Mouse (Mus musculus) adrenal gland, adult (tissue): ENCODE results near the gene Tmx1.

Experiments used
- DNase-seq, 2 experiments: peaks; one replicate each; pipeline ENCODE4 v3.0.0; 2022 to 2023; ENCODE audit warnings: low spot score in 1 of 2; ENCODE audit not compliant: inconsistent age in 2 of 2

The Tmx1 gene

GRCm38 (mm10) chr12:70485956-70486355 is 33.1 kb downstream of the Tmx1 start:
- DNase-seq = no peak

DNA sequence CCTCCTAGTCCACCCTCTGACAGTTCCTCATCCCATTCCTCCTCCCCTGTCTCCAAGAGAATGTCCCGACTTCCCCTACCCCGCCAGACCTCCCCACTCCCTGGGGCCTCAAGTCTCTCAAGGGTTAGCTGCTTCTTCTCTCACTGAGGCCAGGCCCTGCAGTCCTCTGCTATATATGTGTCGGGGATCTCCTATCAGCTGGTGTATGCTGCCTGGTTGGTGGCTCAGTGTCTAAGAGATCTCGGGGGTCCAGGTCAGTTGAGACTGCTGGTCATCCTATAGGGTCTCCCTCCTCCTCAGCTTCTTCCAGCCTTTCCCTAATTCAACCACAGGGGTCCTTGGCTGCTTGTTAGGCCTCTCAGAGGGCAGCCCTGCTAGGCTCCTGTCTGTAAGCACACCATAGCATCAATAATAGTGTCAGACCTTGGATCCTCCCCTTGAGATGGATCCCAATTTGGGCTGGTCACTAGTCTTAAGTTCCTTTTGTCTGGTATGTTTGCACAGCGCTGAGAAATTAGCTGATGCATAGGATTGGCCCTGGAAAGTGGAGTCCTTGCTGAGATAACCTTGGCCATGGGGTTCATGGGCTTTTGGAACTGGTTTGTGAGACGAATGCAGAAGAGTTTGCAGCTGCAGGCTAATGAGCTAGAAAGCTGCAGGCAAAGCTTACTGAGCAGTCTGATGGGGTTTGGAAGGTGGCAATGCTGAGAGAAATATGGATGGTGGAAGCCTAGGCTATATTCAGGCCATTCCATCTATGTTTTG is 34.0 kb downstream of the Tmx1 start:
- DNase-seq = peak; percentile 53 to 81

- DNase-seq = no peak
These were observed 39.5 kb downstream of the Tmx1 start for GRCm38 (mm10) chr12:70492441-70492840.

DNA sequence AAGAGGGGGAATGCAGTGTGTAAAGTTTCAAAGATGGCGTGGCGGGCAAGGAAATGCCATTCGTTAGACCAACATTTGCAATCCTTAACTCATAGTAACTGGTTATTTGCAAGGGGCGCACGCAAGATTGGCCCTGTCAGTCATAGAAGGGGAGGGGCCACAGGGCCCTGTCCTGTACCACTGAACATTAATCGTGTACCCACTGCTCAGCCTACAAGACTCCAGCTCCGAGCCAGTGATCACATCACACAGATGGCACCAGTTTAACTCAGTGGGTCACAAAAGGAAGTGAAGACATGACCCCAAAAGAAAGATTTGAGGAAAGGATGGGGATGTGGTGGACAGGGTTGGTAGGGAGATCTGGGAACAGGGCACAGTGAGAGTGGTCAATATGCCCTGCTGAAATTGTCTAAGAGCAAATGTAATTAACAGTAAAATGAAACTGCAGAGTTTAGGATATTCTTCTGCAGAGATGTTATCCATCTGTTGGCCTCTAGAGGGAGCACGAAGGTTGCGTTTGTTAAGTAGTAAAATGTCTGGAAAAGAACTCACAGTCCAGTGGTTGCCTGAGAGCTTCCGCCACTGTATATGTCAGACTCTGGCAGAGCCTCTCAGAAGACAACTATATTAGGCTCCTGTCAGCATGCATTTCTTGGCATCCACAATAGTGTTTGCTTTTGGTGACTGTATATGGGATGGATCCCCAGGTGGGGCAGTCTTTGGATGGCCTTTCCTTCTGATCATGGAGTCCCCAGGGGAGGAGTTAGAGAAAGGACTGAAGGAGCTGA is 41.8 kb downstream of the Tmx1 start:
- DNase-seq = peak; percentile 45 to 82

DNA sequence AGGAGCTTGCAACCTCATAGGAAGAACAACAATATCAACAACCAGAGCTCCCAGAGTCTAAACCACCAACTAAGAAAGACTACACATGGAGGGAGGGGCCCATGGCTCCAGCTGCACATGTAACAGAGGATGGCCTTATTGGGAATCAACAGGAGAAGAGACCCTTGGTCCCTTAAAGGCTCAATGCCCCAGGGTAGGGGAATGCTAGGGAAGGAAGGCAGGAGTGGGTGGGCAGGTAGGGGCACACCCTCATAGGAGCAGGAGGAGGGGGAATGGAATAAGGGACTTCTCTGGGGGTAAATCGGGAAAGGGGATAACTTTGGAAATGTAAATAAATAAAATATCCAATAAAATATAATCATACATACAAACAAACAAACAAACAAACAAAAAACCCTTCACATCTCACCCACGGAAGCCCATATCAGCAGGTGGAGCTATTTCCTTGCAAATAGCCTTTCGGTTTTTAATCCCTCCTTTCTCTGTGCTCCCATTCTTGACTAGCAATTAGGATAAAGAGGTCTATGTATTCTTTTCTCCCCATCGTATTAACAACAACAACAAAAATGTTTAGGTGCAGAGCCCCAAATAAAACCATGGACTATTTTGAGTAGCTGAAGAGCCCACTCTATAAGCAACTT is 42.5 kb downstream of the Tmx1 start:
- DNase-seq = peak in 1 of 2 experiments; percentile 77

DNA sequence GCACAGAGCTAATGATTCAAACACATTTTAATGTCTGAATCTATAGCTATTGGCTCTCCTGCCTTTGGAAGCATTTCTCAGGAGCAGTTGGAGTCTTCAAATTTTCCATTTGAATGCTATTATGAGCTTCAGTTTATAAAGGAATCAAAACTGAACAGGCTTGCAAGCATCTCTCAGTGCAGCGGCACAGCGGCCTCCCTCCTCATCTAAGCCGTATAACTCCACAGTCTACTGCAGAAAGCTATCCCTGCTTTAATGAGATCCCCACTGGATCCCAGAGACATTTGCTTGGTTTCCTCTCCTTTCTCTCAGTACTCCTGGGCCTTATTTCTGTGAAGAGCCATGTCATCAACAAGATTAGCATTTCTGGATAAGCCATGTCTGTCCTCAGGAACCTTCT is 45.2 kb downstream of the Tmx1 start:
- DNase-seq = no peak

DNA sequence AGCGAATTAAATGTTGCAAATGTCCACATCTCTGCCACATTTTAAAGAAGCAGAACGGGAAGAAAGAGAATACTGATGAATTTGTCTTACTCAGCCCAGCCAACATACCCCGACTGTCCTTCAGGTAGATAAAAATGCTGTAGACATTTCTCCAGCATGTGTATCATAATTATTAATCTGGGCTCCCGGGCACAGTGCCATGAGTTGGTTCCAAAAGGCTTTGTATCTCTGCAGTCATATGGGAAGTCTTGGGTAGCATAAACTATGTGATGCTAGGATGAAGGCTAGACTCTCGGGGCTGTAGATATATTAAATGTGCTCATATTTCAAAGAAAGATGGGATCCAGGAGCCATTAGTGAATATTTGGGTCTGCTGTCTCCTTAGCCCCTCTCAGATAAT is 53.1 kb downstream of the Tmx1 start:
- DNase-seq = no peak

DNA sequence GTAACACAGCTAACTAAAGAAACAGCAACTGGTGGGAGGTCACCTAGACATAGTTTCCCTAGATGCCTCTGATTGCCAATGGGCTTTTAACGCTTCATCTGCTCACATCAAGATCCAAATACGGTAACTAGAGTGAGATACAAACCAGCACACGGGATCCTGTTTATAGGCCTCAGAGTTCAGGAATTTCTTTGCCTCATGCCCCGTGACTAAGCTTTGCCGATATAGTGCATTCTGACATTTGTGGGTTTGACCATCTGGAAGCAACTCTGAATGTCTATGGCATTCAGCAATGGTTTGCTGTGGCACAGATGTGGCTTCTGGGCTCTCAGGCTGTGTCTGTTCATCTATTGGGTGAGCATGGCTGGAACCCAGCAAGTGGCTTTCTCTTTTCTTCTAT is 59.1 kb downstream of the Tmx1 start:
- no peak for DNase-seq

- DNase-seq = no peak
These were observed 59.5 kb downstream of the Tmx1 start for GRCm38 (mm10) chr12:70512431-70512830.
